Mouse (Mus musculus): Measurements from ENCODE around the gene Exd2. TPM values are rescaled to one million over a fixed set of nuclear protein-coding genes. Genes with fewer than 3 reads are reported as not detected.

Exd2 gene
- polyA plus RNA-seq, 1 experiment from 2014 or later: 6.0 TPM

DNA sequence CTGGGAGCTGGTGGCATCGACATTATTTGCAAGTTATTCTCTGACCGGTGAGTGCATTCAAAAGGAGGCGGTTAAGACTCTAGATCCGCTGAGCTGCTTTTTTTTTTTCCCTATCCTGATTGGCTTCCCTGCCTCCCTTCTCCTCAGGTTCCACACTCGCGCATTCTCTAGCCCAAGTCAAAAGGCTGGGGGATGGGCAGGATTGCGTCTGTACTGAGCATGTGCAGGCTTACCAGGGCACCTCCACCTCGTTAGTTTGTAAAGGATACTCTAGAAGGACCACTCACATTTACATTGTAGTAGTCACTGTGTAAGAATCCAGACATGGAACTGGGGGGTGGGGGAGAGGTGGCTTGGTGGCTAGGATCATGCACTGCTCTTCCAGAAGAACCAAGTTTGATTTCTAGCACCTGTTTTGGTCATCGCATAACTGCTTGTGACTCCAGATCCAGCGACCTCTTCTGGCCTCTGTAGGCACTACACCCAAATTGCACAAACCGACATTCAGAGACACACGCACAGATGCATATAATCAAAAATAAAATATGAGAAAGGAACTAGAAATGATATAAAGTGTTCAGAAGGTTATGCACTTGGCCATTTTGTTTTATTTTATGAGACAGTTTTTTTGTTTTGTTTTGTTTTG, 61.5 kb downstream of the Exd2 start:
- Histone ChIP-seq H3K9me3 (replicated peaks) (no peaks in the 10 kb centered on the region), H3K27ac (replicated peaks) (no peak overlapping the region), H3K4me3 (replicated peaks) (no peak overlapping the region), H3K36me3 (replicated peaks) (no peaks in the 10 kb centered on the region), H3K4me1 (replicated peaks) (peaks cover 3% of the 10 kb centered on the region; the same call in 1 of the 2 replicates), H3K4me2 (no peak overlapping the region), H3K9ac (no peak overlapping the region), H3K27me3 (peaks cover 77% of the 10 kb centered on the region)
- ATAC-seq (ENCODE audit: insufficient read depth): no peak
- 32% methylated on average over 12 of the region's 12 CpGs for WGBS (ENCODE audit: insufficient replicate concordance)

DNA sequence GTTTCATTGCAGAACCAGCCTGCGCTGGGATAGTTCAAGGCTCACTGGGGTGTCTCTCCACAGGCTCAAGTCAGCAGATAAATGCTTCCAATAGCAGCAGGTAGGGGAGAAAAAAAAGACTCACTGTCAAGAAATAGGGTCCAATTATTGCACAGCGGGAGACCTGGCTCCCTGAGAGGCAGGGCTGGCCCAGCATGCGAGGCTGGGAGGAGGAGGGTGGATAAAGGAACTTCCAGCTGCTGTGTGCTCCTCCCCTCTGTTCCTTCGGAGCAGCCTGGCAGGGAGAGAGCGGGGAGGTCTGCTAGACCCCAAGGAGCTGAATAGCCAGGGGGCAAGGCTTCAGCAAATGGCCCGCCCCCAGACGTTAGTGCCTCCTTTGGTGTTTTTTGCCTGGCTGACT, 62.6 kb downstream of the Exd2 start:
- Histone ChIP-seq H3K27me3 (peaks cover 65% of the 10 kb centered on the region), H3K9ac (no peak overlapping the region), H3K4me1 (replicated peaks) (no peaks in the 10 kb centered on the region), H3K4me3 (replicated peaks) (no peak overlapping the region), H3K9me3 (replicated peaks) (no peaks in the 10 kb centered on the region), H3K36me3 (replicated peaks) (no peaks in the 10 kb centered on the region), H3K27ac (replicated peaks) (no peak overlapping the region), H3K4me2 (no peak overlapping the region)
- no peak for ATAC-seq (ENCODE audit: insufficient read depth)
- WGBS (ENCODE audit: insufficient replicate concordance): 23% methylated on average over 7 of the region's 7 CpGs

DNA sequence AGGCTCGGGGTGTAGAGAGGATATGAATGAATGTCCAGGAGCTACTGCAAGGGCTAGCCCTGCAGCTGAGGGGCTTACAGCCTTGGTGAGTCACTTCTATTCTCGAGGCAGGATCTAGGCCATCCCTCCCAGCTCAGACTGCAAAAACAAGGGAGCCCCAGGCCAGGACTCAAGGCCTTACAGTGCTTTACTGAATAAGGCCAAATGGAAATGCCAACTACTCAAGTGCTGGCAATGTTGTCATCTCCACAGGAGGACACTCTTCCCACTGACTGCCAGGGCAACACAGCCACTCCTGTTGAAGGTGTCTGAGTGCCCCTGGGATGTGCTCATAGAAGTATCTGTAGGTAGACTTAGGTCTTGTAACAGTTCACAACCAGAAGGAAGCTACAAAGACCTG, 63.6 kb downstream of the Exd2 start:
- Histone ChIP-seq H3K4me3 (replicated peaks) (no peak overlapping the region), H3K27me3 (peaks cover 55% of the 10 kb centered on the region), H3K4me2 (no peak overlapping the region), H3K36me3 (replicated peaks) (no peaks in the 10 kb centered on the region), H3K4me1 (replicated peaks) (0 out of 2 replicates have a peak, but pooled peaks cover 1% of the 10 kb centered on the region), H3K9me3 (replicated peaks) (no peaks in the 10 kb centered on the region), H3K27ac (replicated peaks) (no peak overlapping the region), H3K9ac (no peak overlapping the region)
- no peak for ATAC-seq (ENCODE audit: insufficient read depth)
- WGBS (ENCODE audit: insufficient replicate concordance): 54% methylated on average over 2 of the region's 2 CpGs

DNA sequence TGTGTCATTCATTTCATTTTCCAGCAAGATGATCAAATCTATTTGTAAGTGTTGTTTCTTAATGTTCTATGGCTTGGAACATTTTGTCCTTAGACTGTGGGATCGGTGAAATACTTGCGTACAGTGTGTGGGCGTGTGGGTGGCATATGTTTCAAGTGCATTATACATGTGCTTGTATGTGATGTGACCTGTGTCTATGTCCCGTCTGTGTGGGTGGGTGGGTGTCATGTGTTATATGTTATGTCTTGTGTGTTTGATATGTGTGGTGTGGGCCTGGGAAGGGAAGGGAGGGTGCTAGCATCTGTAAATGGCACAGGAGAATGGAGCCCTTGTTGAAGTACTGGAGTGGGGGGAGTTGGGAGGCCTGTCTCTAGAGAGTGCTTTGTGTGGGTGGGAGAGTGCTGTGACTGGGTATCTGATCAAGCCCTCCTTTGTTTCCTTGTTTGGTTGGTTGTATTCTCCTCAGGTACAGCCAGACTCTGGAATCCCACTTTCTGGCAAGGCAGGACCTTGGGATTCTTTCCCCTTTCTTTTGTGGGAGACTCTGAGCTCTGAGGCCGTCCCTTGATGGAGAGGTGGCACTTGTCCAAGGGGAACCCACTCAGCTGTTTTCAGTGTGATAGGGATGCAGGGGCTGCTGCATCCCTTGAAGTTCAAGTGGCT, 65.0 kb downstream of the Exd2 start:
- Histone ChIP-seq H3K27ac (replicated peaks) (no peak overlapping the region), H3K9me3 (replicated peaks) (no peaks in the 10 kb centered on the region), H3K4me1 (replicated peaks) (peaks cover 6% of the 10 kb centered on the region; the same call in 1 of the 2 replicates), H3K36me3 (replicated peaks) (no peaks in the 10 kb centered on the region), H3K4me3 (replicated peaks) (no peak overlapping the region), H3K4me2 (no peak overlapping the region), H3K27me3 (peaks cover 42% of the 10 kb centered on the region), H3K9ac (no peak overlapping the region)
- 69% methylated on average over 5 of the region's 5 CpGs for WGBS (ENCODE audit: insufficient replicate concordance)
- no peak for ATAC-seq (ENCODE audit: insufficient read depth)

DNA sequence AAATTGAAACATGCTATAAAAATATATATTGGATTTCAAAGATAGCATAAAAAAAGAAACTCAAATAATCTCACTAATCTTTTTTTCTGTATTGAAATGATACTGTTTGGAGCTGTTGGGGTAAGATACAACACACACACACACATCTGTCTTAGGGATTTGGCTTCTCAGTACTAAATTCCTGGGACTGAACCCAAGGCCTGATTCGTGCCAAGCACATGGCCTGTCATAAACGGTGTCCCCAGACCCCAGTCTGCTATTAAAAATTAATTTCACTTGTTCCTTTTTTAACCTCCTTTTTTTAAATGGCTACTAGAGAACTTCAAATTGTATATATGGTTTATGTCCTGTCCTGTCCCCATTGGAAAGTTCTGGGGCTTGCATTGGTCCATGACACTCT, 67.2 kb downstream of the Exd2 start:
- Histone ChIP-seq H3K9ac (no peak overlapping the region), H3K36me3 (replicated peaks) (no peaks in the 10 kb centered on the region), H3K9me3 (replicated peaks) (no peaks in the 10 kb centered on the region), H3K27me3 (peaks cover 25% of the 10 kb centered on the region), H3K4me1 (replicated peaks) (peaks cover 6% of the 10 kb centered on the region; the same call in 1 of the 2 replicates), H3K4me2 (no peak overlapping the region), H3K27ac (replicated peaks) (no peak overlapping the region), H3K4me3 (replicated peaks) (no peak overlapping the region)
- WGBS (ENCODE audit: insufficient replicate concordance): 63% methylated on average over 2 of the region's 2 CpGs
- ATAC-seq (ENCODE audit: insufficient read depth): no peak

DNA sequence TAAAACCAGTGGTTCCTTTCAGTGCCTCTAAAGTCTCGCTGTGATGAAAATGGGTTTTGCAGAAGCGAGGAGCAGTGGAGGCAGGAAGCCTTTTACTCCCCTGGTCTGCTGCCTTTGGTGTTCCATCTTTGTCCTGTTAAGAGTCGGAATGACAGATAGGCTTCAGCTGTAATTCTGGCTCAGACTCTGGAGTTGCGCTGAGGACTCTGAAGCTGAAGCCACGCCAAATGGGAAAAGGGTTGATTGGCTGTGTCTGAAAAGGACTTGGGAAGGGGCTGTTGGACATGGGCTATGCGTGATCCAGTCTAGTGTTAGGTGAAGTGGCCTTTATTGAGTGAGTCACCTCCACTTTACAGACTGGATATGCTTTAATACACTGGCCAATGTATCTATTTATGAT, 67.7 kb downstream of the Exd2 start:
- peaks cover 6% of the 10 kb centered on the region; the same call in 1 of the 2 replicates for H3K4me1 ChIP-seq (replicated peaks)
- H3K27me3 ChIP-seq: peaks cover 20% of the 10 kb centered on the region
- no peaks in the 10 kb centered on the region for H3K36me3 ChIP-seq (replicated peaks)
- no peak overlapping the region for H3K4me3 ChIP-seq (replicated peaks)
- H3K9ac ChIP-seq: no peak overlapping the region
- no peak overlapping the region for H3K4me2 ChIP-seq
- H3K27ac ChIP-seq (replicated peaks): no peak overlapping the region
- no peaks in the 10 kb centered on the region for H3K9me3 ChIP-seq (replicated peaks)
- WGBS (ENCODE audit: insufficient replicate concordance): 58% methylated on average over 6 of the region's 6 CpGs
- ATAC-seq (ENCODE audit: insufficient read depth): no peak

DNA sequence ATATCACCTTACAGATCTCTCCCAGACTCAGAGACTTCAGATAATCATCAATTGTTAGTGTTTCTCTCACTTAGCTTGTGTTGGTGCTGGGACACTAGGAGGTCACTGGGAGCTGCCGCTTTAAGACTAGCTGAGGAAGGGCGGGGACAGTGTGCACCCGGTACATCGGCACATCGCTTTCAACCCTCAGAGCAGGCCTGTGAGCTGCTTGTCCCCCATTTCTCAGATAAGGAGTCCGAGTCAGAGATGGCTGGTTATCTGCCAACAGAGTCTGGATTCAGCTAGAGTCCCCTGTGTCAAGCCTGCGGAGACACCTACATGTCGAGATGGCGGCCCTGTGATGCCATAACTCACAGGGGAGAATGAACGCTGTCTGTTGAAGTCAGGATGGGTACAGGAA, 68.7 kb downstream of the Exd2 start:
- no peak overlapping the region for H3K27ac ChIP-seq (replicated peaks)
- H3K9me3 ChIP-seq (replicated peaks): no peaks in the 10 kb centered on the region
- H3K4me2 ChIP-seq: no peak overlapping the region
- peaks cover 6% of the 10 kb centered on the region; the same call in 1 of the 2 replicates for H3K4me1 ChIP-seq (replicated peaks)
- peak; percentile 69 for ATAC-seq (ENCODE audit: insufficient read depth)
- H3K36me3 ChIP-seq (replicated peaks): no peaks in the 10 kb centered on the region
- H3K27me3 ChIP-seq: peaks cover 14% of the 10 kb centered on the region
- no peak overlapping the region for H3K4me3 ChIP-seq (replicated peaks)
- no peak overlapping the region for H3K9ac ChIP-seq
- WGBS (ENCODE audit: insufficient replicate concordance): 41% methylated on average over 10 of the region's 10 CpGs

DNA sequence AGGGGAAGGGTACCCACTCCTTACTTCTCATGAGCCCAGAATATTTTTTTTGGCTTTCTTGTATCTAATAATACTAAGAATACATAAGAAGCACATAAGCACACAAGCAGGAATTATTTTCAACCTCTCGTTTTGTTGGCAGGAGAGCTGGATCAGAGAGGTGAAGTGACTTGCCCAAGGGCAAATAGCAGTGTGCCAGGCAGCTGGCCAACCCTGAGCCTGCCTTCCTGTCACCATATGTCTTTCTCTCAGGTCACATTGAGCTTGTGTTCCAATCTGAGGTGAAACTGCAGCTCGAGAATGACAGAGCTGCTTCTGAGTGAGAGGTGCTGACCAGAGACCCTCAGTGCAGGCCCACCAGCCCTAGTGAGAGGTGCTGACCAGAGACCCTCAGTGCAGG, 71.0 kb downstream of the Exd2 start:
- H3K27ac ChIP-seq (replicated peaks): no peak overlapping the region
- no peak for ATAC-seq (ENCODE audit: insufficient read depth)
- H3K4me1 ChIP-seq (replicated peaks): peaks cover 6% of the 10 kb centered on the region; the same call in 1 of the 2 replicates
- no peak overlapping the region for H3K4me2 ChIP-seq
- H3K9me3 ChIP-seq (replicated peaks): no peaks in the 10 kb centered on the region
- peaks cover 9% of the 10 kb centered on the region; the same call in 1 of the 2 replicates for H3K27me3 ChIP-seq
- 53% methylated on average over 2 of the region's 2 CpGs for WGBS (ENCODE audit: insufficient replicate concordance)
- H3K4me3 ChIP-seq (replicated peaks): no peak overlapping the region
- no peak overlapping the region for H3K9ac ChIP-seq
- no peaks in the 10 kb centered on the region for H3K36me3 ChIP-seq (replicated peaks)

DNA sequence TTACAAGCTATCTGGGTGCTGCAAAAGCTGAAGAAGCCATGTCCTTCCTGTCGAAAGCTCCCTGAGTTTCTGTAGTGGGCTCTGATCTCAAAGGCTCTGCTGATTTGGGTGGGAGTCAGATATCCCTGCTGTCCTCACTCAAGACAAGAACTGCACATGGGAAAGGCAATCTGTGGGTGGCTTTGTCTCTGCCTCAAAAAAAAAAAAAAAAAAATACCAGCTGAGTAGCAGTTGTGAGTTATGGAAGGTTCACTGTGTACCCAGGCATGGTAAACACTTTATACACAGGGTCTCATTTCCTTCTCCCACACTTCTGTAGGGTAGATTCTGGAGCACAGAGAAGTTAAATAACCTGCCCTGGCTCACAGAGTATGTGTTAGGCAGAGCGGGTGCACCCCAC, 74.4 kb downstream of the Exd2 start:
- no peak overlapping the region for H3K27ac ChIP-seq (replicated peaks)
- no peaks in the 10 kb centered on the region for H3K36me3 ChIP-seq (replicated peaks)
- H3K4me2 ChIP-seq: no peak overlapping the region
- ATAC-seq (ENCODE audit: insufficient read depth): no peak
- H3K9me3 ChIP-seq (replicated peaks): no peaks in the 10 kb centered on the region
- peaks cover 9% of the 10 kb centered on the region; the same call in 1 of the 2 replicates for H3K27me3 ChIP-seq
- H3K9ac ChIP-seq: no peak overlapping the region
- WGBS (ENCODE audit: insufficient replicate concordance): 65% methylated on average over 2 of the region's 2 CpGs
- H3K4me3 ChIP-seq (replicated peaks): no peak overlapping the region
- no peaks in the 10 kb centered on the region for H3K4me1 ChIP-seq (replicated peaks)

DNA sequence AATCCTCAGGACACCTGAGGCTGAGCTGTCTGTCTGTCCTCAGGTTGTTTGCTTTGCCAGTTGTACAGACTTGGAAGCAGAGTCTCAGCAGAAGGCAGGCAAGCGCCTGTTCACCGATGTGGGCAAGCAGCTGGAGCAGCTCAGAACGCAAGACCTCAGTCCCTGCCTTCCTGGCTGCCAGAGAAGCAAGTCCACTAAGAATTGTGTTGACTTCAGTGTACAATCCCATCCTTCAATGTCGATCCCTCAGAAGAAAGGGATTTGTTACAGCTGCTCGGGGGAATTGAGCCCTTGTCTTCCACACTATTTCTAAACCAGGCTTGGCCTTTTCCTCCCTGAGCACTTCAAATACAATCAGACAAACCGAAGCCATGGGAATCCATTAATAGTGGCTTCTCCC, 75.4 kb downstream of the Exd2 start:
- no peak overlapping the region for H3K4me2 ChIP-seq
- H3K4me3 ChIP-seq (replicated peaks): no peak overlapping the region
- 55% methylated on average over 6 of the region's 6 CpGs for WGBS (ENCODE audit: insufficient replicate concordance)
- peaks cover 9% of the 10 kb centered on the region; the same call in 1 of the 2 replicates for H3K27me3 ChIP-seq
- H3K4me1 ChIP-seq (replicated peaks): no peaks in the 10 kb centered on the region
- no peak overlapping the region for H3K27ac ChIP-seq (replicated peaks)
- no peak for ATAC-seq (ENCODE audit: insufficient read depth)
- no peaks in the 10 kb centered on the region for H3K36me3 ChIP-seq (replicated peaks)
- no peak overlapping the region for H3K9ac ChIP-seq
- no peaks in the 10 kb centered on the region for H3K9me3 ChIP-seq (replicated peaks)

DNA sequence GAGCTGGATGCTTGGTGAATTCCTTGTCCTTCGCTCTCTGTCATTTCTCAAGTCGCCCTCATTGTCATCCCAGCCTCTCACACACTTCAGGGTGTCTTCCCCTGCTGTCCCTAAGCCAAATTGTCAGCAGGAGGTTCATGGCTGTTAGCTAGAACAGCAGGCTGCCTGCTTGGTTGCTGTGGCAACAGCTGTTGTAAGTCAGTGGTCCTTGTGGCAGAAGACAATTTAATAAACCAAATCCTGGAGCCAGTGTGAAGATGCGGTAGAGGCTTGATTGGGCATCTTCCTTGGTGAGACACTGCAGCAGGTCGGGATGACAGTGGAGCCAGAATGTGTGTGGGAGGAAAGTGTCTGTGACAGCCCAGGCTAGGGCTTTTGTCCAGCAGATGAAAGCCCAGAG, 82.4 kb downstream of the Exd2 start:
- 20% methylated on average over 4 of the region's 4 CpGs for WGBS (ENCODE audit: insufficient replicate concordance)
- Histone ChIP-seq H3K9me3 (replicated peaks) (no peaks in the 10 kb centered on the region), H3K27ac (replicated peaks) (no peak overlapping the region), H3K36me3 (replicated peaks) (no peaks in the 10 kb centered on the region), H3K4me3 (replicated peaks) (no peak overlapping the region), H3K4me2 (no peak overlapping the region), H3K27me3 (peaks cover 8% of the 10 kb centered on the region), H3K4me1 (replicated peaks) (no peaks in the 10 kb centered on the region), H3K9ac (no peak overlapping the region)
- no peak for ATAC-seq (ENCODE audit: insufficient read depth)

Data from liver, embryonic 15.5 days (tissue).